Mouse (Mus musculus): ENCODE results near the gene Slc25a3. TPM values are rescaled to one million over a fixed set of nuclear protein-coding genes. Genes with fewer than 3 reads are reported as not detected.

The Slc25a3 gene
- polyA plus RNA-seq, 1 experiment from 2014 or later = 421 TPM

GRCm38 (mm10) chr10:91123281-91123827 lies 505 bp downstream of the Slc25a3 start:
- Histone ChIP-seq H3K9me3 (replicated peaks; ENCODE audit: control insufficient read depth, low read length) (no peaks in the 10 kb centered on the region), H3K4me1 (ENCODE audit: control insufficient read depth, insufficient read depth, low read length) (no peaks in the 10 kb centered on the region), H3K36me3 (replicated peaks; ENCODE audit: control insufficient read depth, insufficient read depth, low read depth, low read length) (peaks cover 7% of the 10 kb centered on the region), H3K27me3 (ENCODE audit: control insufficient read depth, insufficient read depth, low read length) (no peaks in the 10 kb centered on the region), H3K9ac (replicated peaks; ENCODE audit: low read length) (peak overlapping the region; percentile 93), H3K4me2 (ENCODE audit: low read depth, low read length) (peak overlapping the region; percentile 64), H3K4me3 (ENCODE audit: low read depth, low read length) (peak overlapping the region; percentile 97), H3K27ac (replicated peaks; ENCODE audit: low read depth, low read length) (peak overlapping the region; percentile 59; the same call in 1 of the 2 replicates)
- DNase-seq (ENCODE audit: low spot score) (no peak), ATAC-seq (replicated peaks; ENCODE audit: insufficient number of reproducible peaks, low FRiP score, low TSS enrichment, low read depth) (peak; percentile 57)
- under 1% methylated on average over 44 of the region's 44 CpGs for WGBS

GRCm38 (mm10) chr10:91122646-91123045 lies 1.2 kb downstream of the Slc25a3 start:
- H3K9ac ChIP-seq (replicated peaks; ENCODE audit: low read length) = no peak overlapping the region
- peak overlapping the region; percentile 64 for H3K4me2 ChIP-seq (ENCODE audit: low read depth, low read length)
- DNase-seq (ENCODE audit: low spot score) (no peak), ATAC-seq (replicated peaks; ENCODE audit: insufficient number of reproducible peaks, low FRiP score, low TSS enrichment, low read depth) (no peak)
- H3K4me3 ChIP-seq (ENCODE audit: low read depth, low read length) = peak overlapping the region; percentile 97
- 45% methylated on average over 6 of the region's 6 CpGs for WGBS
- no peaks in the 10 kb centered on the region for H3K4me1 ChIP-seq (ENCODE audit: control insufficient read depth, insufficient read depth, low read length)
- peaks cover 13% of the 10 kb centered on the region for H3K36me3 ChIP-seq (replicated peaks; ENCODE audit: control insufficient read depth, insufficient read depth, low read depth, low read length)
- no peaks in the 10 kb centered on the region for H3K27me3 ChIP-seq (ENCODE audit: control insufficient read depth, insufficient read depth, low read length)
- H3K27ac ChIP-seq (replicated peaks; ENCODE audit: low read depth, low read length) = no peak overlapping the region
- no peaks in the 10 kb centered on the region for H3K9me3 ChIP-seq (replicated peaks; ENCODE audit: control insufficient read depth, low read length)

GRCm38 (mm10) chr10:91116958-91117357 lies 6.9 kb downstream of the Slc25a3 start:
- Histone ChIP-seq H3K27ac (replicated peaks; ENCODE audit: low read depth, low read length) (no peak overlapping the region), H3K27me3 (ENCODE audit: control insufficient read depth, insufficient read depth, low read length) (no peaks in the 10 kb centered on the region), H3K4me2 (ENCODE audit: low read depth, low read length) (no peak overlapping the region), H3K4me3 (ENCODE audit: low read depth, low read length) (no peak overlapping the region), H3K36me3 (replicated peaks; ENCODE audit: control insufficient read depth, insufficient read depth, low read depth, low read length) (peaks cover 37% of the 10 kb centered on the region), H3K9ac (replicated peaks; ENCODE audit: low read length) (no peak overlapping the region), H3K9me3 (replicated peaks; ENCODE audit: control insufficient read depth, low read length) (no peaks in the 10 kb centered on the region), H3K4me1 (ENCODE audit: control insufficient read depth, insufficient read depth, low read length) (no peaks in the 10 kb centered on the region)
- ATAC-seq (replicated peaks; ENCODE audit: insufficient number of reproducible peaks, low FRiP score, low TSS enrichment, low read depth) = no peak
- WGBS = 97% methylated on average over 12 of the region's 12 CpGs
- no peak for DNase-seq (ENCODE audit: low spot score)

GRCm38 (mm10) chr10:91109841-91110240 lies 14.0 kb downstream of the Slc25a3 start:
- no peak overlapping the region for H3K9ac ChIP-seq (replicated peaks; ENCODE audit: low read length)
- peaks cover 13% of the 10 kb centered on the region for H3K36me3 ChIP-seq (replicated peaks; ENCODE audit: control insufficient read depth, insufficient read depth, low read depth, low read length)
- no peak overlapping the region for H3K4me2 ChIP-seq (ENCODE audit: low read depth, low read length)
- no peaks in the 10 kb centered on the region for H3K27me3 ChIP-seq (ENCODE audit: control insufficient read depth, insufficient read depth, low read length)
- H3K4me1 ChIP-seq (ENCODE audit: control insufficient read depth, insufficient read depth, low read length) = no peaks in the 10 kb centered on the region
- H3K27ac ChIP-seq (replicated peaks; ENCODE audit: low read depth, low read length) = no peak overlapping the region
- no peak overlapping the region for H3K4me3 ChIP-seq (ENCODE audit: low read depth, low read length)
- DNase-seq (ENCODE audit: low spot score) (no peak), ATAC-seq (replicated peaks; ENCODE audit: insufficient number of reproducible peaks, low FRiP score, low TSS enrichment, low read depth) (no peak)
- WGBS = 78% methylated on average over 4 of the region's 4 CpGs
- H3K9me3 ChIP-seq (replicated peaks; ENCODE audit: control insufficient read depth, low read length) = no peaks in the 10 kb centered on the region

GRCm38 (mm10) chr10:91105981-91106380 lies 17.9 kb downstream of the Slc25a3 start:
- DNase-seq (ENCODE audit: low spot score) (no peak), ATAC-seq (replicated peaks; ENCODE audit: insufficient number of reproducible peaks, low FRiP score, low TSS enrichment, low read depth) (no peak)
- WGBS = 79% methylated on average over 3 of the region's 3 CpGs
- Histone ChIP-seq H3K9ac (replicated peaks; ENCODE audit: low read length) (no peak overlapping the region), H3K36me3 (replicated peaks; ENCODE audit: control insufficient read depth, insufficient read depth, low read depth, low read length) (no peaks in the 10 kb centered on the region), H3K27me3 (ENCODE audit: control insufficient read depth, insufficient read depth, low read length) (no peaks in the 10 kb centered on the region), H3K4me2 (ENCODE audit: low read depth, low read length) (no peak overlapping the region), H3K9me3 (replicated peaks; ENCODE audit: control insufficient read depth, low read length) (no peaks in the 10 kb centered on the region), H3K27ac (replicated peaks; ENCODE audit: low read depth, low read length) (no peak overlapping the region), H3K4me1 (ENCODE audit: control insufficient read depth, insufficient read depth, low read length) (no peaks in the 10 kb centered on the region), H3K4me3 (ENCODE audit: low read depth, low read length) (no peak overlapping the region)

- Histone ChIP-seq H3K4me1 (ENCODE audit: control insufficient read depth, insufficient read depth, low read length) (no peaks in the 10 kb centered on the region), H3K4me3 (ENCODE audit: low read depth, low read length) (no peak overlapping the region), H3K36me3 (replicated peaks; ENCODE audit: control insufficient read depth, insufficient read depth, low read depth, low read length) (no peaks in the 10 kb centered on the region), H3K9ac (replicated peaks; ENCODE audit: low read length) (no peak overlapping the region), H3K27me3 (ENCODE audit: control insufficient read depth, insufficient read depth, low read length) (no peaks in the 10 kb centered on the region), H3K4me2 (ENCODE audit: low read depth, low read length) (no peak overlapping the region), H3K9me3 (replicated peaks; ENCODE audit: control insufficient read depth, low read length) (no peaks in the 10 kb centered on the region), H3K27ac (replicated peaks; ENCODE audit: low read depth, low read length) (no peak overlapping the region)
- ATAC-seq (replicated peaks; ENCODE audit: insufficient number of reproducible peaks, low FRiP score, low TSS enrichment, low read depth) = no peak
- DNase-seq (ENCODE audit: low spot score) = no peak
- 92% methylated on average over 14 of the region's 14 CpGs for WGBS
Measured at GRCm38 (mm10) chr10:91102799-91103590, 20.9 kb downstream of the Slc25a3 start.

- H3K9ac ChIP-seq (replicated peaks; ENCODE audit: low read length) = no peak overlapping the region
- ATAC-seq (replicated peaks; ENCODE audit: insufficient number of reproducible peaks, low FRiP score, low TSS enrichment, low read depth) = no peak
- no peaks in the 10 kb centered on the region for H3K36me3 ChIP-seq (replicated peaks; ENCODE audit: control insufficient read depth, insufficient read depth, low read depth, low read length)
- H3K27ac ChIP-seq (replicated peaks; ENCODE audit: low read depth, low read length) = no peak overlapping the region
- H3K4me3 ChIP-seq (ENCODE audit: low read depth, low read length) = no peak overlapping the region
- no peaks in the 10 kb centered on the region for H3K27me3 ChIP-seq (ENCODE audit: control insufficient read depth, insufficient read depth, low read length)
- H3K4me2 ChIP-seq (ENCODE audit: low read depth, low read length) = no peak overlapping the region
- H3K9me3 ChIP-seq (replicated peaks; ENCODE audit: control insufficient read depth, low read length) = no peaks in the 10 kb centered on the region
- no peaks in the 10 kb centered on the region for H3K4me1 ChIP-seq (ENCODE audit: control insufficient read depth, insufficient read depth, low read length)
- 91% methylated on average over 25 of the region's 25 CpGs for WGBS
- DNase-seq (ENCODE audit: low spot score) = peak; percentile 21
Measured at GRCm38 (mm10) chr10:91101936-91102335, 21.9 kb downstream of the Slc25a3 start.

- DNase-seq (ENCODE audit: low spot score) = no peak
- Histone ChIP-seq H3K9me3 (replicated peaks; ENCODE audit: control insufficient read depth, low read length) (no peaks in the 10 kb centered on the region), H3K36me3 (replicated peaks; ENCODE audit: control insufficient read depth, insufficient read depth, low read depth, low read length) (no peaks in the 10 kb centered on the region), H3K4me3 (ENCODE audit: low read depth, low read length) (no peak overlapping the region), H3K9ac (replicated peaks; ENCODE audit: low read length) (no peak overlapping the region), H3K4me1 (ENCODE audit: control insufficient read depth, insufficient read depth, low read length) (no peaks in the 10 kb centered on the region), H3K27ac (replicated peaks; ENCODE audit: low read depth, low read length) (no peak overlapping the region), H3K4me2 (ENCODE audit: low read depth, low read length) (no peak overlapping the region), H3K27me3 (ENCODE audit: control insufficient read depth, insufficient read depth, low read length) (no peaks in the 10 kb centered on the region)
- no peak for ATAC-seq (replicated peaks; ENCODE audit: insufficient number of reproducible peaks, low FRiP score, low TSS enrichment, low read depth)
- 75% methylated on average over 1 of the region's 1 CpGs for WGBS
Measured at GRCm38 (mm10) chr10:91100101-91100500, 23.8 kb downstream of the Slc25a3 start.

All from embryonic facial prominence, embryonic 11.5 days (tissue).